Mouse (Mus musculus) heart, embryonic 16.5 days (tissue): ENCODE data around the gene Kcnk6. TPM values are rescaled to one million over a fixed set of nuclear protein-coding genes. Genes with fewer than 3 reads are reported as not detected.
"Not testable (repeated sequence)": the region's sequence is repeated elsewhere in the genome, so short reads cannot be mapped to it uniquely, and the experiment has no call there.

Source experiments
- ATAC-seq: fragments of 200-750 bp; cut with Nextera tagmentation; replicated peaks from 2 replicates; pipeline ENCODE4 v1.8.0; 2017; ENCODE audit warnings: moderate number of reproducible peaks; ENCODE audit not compliant: insufficient read depth, low FRiP score; ENCODE audit errors: extremely low read depth
- H3K27ac ChIP-seq: fragments of 300-500 bp; sonication (generic); 2 replicates; pipeline ENCODE4 v1.5.1; 2014; ENCODE audit warnings: mild to moderate bottlenecking, low read length, control low read depth, moderate library complexity
- H3K27me3 ChIP-seq: fragments of 300-500 bp; sonication (generic); 2 replicates; pipeline ENCODE4 v1.6.1; 2014; ENCODE audit warnings: low read length, mixed read lengths; ENCODE audit not compliant: control insufficient read depth, insufficient read depth
- H3K36me3 ChIP-seq: fragments of 300-500 bp; sonication (generic); 2 replicates; pipeline ENCODE4 v1.6.1; 2014; ENCODE audit not compliant: control insufficient read depth, insufficient read depth
- H3K4me1 ChIP-seq: fragments of 300-500 bp; sonication (generic); 2 replicates; pipeline ENCODE4 v1.6.1; 2014; ENCODE audit warnings: low read length, mixed read lengths; ENCODE audit not compliant: control insufficient read depth, insufficient read depth
- H3K4me2 ChIP-seq: fragments of 300-500 bp; sonication (generic); 2 replicates; pipeline ENCODE4 v1.6.1; 2014; ENCODE audit warnings: low read depth, mild to moderate bottlenecking, control low read depth, low read length
- H3K4me3 ChIP-seq: fragments of 300-500 bp; sonication (generic); 2 replicates; pipeline ENCODE4 v1.5.1; 2014; ENCODE audit warnings: mild to moderate bottlenecking, control low read depth, low read length
- H3K9ac ChIP-seq: fragments of 300-500 bp; sonication (generic); 2 replicates; pipeline ENCODE4 v1.6.1; 2014; ENCODE audit warnings: low read length, control low read depth
- H3K9me3 ChIP-seq: fragments of 300-500 bp; sonication (generic); replicated peaks from 2 replicates; pipeline ENCODE4 v1.6.1; 2016; ENCODE audit warnings: low read length; ENCODE audit not compliant: control insufficient read depth
- WGBS: fragments of 180-500 bp; shearing (Covaris S2); extraction: QIAGEN DNeasy Blood & Tissue Kit; methylation state at CpG from one replicate; pipeline ENCODE4 v1.1.7; 2014; 5-methylcytosine and 5-hydroxymethylcytosine counted together
- polyA plus RNA-seq: library from polyadenylated mRNA; unstranded; fragments of >200 nt; fragmentation: Nextera tagmentation; extraction: Ambion mirVana; gene quantifications from 2 replicates; pipeline ENCODE4 v1.2.1, GENCODE M21; 2015

The Kcnk6 gene
- polyA plus RNA-seq, 1 experiment from 2014 or later = 2.1 TPM

DNA sequence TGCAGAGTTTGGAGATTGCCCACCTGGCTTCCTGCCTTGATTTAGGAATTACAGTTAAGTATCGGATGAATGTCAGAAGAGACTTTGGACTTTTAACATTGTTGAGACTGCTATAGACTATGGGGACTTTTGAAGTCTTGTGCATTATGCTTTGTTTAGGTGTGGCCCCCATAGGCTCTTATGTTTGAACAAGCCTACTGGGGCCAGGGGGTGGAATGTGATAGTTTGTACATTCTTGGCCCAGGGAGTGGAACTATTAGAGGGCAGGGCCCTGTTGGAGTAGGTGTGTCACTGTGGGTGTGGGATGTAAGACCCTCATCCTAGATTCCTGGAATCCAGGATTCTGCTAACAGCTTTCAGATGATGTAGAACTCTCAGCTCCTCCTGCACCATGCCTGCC lies 38.1 kb downstream of the Kcnk6 start:
- H3K4me1 ChIP-seq, H3K9me3 ChIP-seq, H3K27ac ChIP-seq, H3K4me2 ChIP-seq, H3K36me3 ChIP-seq, H3K9ac ChIP-seq, H3K27me3 ChIP-seq, H3K4me3 ChIP-seq, ATAC-seq: not testable (repeated sequence)
- WGBS = 70% methylated on average over 1 of the region's 1 CpGs

DNA sequence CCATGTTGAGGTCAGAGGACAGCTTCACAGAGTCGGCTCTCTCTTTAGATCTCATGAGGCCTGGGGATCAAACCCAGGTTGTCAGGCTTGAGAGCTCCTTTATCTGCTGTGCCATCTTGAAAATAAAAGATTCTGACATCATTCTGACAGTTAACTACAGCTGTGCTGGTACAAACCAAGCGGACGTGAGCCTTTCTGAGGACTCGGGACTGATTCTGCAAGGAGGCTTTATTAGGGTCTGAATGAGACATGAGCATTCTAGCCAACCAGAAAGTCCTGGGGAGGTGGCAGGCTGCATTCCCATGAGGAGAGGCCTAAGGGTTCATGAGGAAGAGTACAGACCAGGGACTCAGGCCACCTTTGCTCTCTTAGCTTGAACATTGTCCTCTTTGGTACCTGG lies 51.0 kb downstream of the Kcnk6 start:
- not testable (repeated sequence) for H3K27me3 ChIP-seq, H3K27ac ChIP-seq, H3K9ac ChIP-seq, H3K4me2 ChIP-seq, H3K9me3 ChIP-seq, H3K4me3 ChIP-seq, ATAC-seq, H3K36me3 ChIP-seq
- peaks cover 12% of the 10 kb centered on the region for H3K4me1 ChIP-seq
- 88% methylated on average over 4 of the region's 4 CpGs for WGBS

DNA sequence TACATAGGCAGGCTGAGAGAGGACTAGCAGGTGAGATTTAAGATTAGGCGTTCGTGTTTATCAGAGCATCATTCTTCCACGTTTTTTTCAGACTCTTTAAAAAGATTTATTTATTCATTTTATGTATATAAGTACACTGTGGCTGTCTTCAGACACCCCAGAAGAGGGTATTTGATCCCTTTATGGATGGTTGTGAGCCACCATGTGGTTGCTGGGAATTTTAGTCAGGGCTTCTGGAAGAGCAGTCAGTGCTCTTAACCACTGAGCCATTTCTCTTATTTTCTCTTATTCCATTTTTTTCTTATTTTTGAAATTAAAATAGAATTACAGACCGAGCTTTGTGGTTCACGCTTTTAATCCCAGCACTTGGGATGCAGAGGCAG lies 51.5 kb downstream of the Kcnk6 start:
- 41% methylated on average over 5 of the region's 5 CpGs for WGBS
- no peak overlapping the region for H3K9ac ChIP-seq
- peaks cover 1% of the 10 kb centered on the region; the same call in 1 of the 2 replicates for H3K36me3 ChIP-seq
- ATAC-seq = no peak
- H3K27ac ChIP-seq = no peak overlapping the region; the same call in 1 of the 2 replicates
- H3K9me3 ChIP-seq = no peaks in the 10 kb centered on the region
- peaks cover 12% of the 10 kb centered on the region for H3K4me1 ChIP-seq
- H3K4me3 ChIP-seq = peak overlapping the region; percentile 72
- H3K27me3 ChIP-seq = no peaks in the 10 kb centered on the region
- peak overlapping the region; percentile 66 for H3K4me2 ChIP-seq

DNA sequence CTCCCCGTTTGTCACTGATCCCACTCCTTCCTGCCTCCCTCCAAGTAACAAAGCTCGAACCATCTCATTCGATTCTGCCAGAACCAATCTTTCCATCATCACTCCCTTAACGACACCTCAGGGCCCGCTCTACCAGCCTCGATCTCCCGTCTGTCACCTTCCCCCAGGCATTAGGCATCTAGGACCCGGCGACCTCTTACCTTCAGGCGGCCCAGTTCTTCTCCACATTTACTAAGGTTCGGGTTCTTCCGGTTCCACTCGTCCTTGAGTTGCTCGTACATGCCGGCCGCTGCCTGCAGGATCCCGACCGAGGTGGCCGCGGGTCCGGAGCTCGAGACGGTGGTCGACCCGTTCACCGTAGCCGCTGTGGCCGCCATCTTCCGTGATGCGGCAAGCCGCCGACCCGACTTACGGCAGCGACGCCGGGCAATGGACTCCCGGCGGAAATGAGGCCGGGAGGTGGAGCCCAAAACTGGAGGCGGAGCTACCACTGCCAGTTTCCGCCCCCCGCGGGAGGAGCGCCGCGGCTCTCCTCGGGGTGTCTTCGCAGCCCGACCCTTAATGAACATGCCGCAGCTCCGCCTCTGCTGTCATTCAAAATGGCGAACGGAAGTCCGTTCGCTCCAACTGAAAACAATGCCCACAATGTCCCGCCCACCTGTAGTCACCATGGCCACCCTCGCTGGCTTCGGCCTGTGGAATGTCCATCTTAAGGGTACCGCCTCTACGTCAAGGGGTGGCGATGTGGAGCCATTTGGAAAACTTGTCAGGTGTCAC lies 52.0 kb downstream of the Kcnk6 start, which contains the start of gene Psmd8:
Gene Psmd8 (minus strand): TSS at position 625 of the 777 bp plus-strand sequence.
- peak within 1 kb of the TSS; percentile 72 for H3K4me3 ChIP-seq

DNA sequence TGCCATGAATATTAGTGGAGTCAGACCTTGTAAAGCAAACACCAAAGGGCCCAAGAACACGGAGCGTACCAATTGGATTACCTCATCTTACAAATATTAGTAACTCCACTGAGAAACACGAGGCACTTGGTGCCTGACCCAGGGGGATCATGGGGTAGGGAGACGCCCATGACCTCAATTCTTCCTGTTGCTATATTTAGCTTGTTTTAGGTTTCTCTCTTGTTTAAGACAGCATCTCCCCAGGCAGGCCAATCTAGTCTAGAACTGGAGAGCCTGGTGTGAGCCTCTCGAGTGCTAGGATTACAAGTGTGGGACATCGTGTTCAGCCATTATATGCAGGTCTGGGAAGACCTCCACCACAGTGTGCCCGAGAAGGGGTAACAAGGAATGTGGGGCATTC lies 53.0 kb downstream of the Kcnk6 start:
- Histone ChIP-seq H3K36me3 (peaks cover 16% of the 10 kb centered on the region), H3K4me1 (peaks cover 12% of the 10 kb centered on the region), H3K4me3 (peak overlapping the region; percentile 72), H3K9ac (peak overlapping the region; percentile 86), H3K4me2 (peak overlapping the region; percentile 92), H3K27ac (0 out of 2 replicates have a peak overlapping the region, but pooled peaks have one; percentile 10), H3K9me3 (no peaks in the 10 kb centered on the region), H3K27me3 (no peaks in the 10 kb centered on the region)
- 26% methylated on average over 7 of the region's 7 CpGs for whole genome bisulfite sequencing
- no peak for ATAC-seq

More for the DNA sequence above, 52.0 kb downstream of the Kcnk6 start, which contains the start of gene Psmd8:
- Histone ChIP-seq H3K36me3 (peaks cover 7% of the 10 kb centered on the region), H3K4me2 (peak within 1 kb of the TSS; percentile 92), H3K27me3 (no peaks in the 10 kb centered on the region), H3K27ac (peak within 1 kb of the TSS; percentile 58), H3K9ac (peak within 1 kb of the TSS; percentile 86), H3K9me3 (no peaks in the 10 kb centered on the region), H3K4me1 (peaks cover 12% of the 10 kb centered on the region)
- WGBS = under 1% methylated on average over 62 of the region's 62 CpGs
- peak; percentile 98 for ATAC-seq

DNA sequence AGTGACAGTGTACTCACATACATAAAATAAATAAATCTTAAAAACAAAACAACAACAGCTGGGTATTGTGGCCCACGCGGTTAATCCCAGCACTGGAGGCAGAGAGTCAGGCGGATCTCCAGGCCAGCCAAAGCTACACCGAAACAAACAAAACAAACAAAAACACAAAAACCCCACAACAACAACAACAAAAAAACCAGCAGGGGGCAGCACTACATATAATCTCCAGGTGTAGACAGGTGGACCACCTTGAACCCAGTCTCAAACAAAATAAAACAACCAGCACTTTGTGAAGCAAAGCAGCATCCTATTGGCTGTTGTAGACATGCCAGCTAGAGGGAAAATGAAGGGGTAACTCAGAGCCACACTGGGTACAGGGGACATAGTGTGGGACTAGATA lies 54.2 kb downstream of the Kcnk6 start:
- Histone ChIP-seq H3K4me2 (no peak overlapping the region), H3K27ac (no peak overlapping the region), H3K9me3 (no peaks in the 10 kb centered on the region), H3K36me3 (peaks cover 24% of the 10 kb centered on the region), H3K4me1 (peaks cover 12% of the 10 kb centered on the region), H3K27me3 (peaks cover 8% of the 10 kb centered on the region), H3K4me3 (no peak overlapping the region), H3K9ac (no peak overlapping the region)
- ATAC-seq = no peak
- 91% methylated on average over 4 of the region's 4 CpGs for WGBS

DNA sequence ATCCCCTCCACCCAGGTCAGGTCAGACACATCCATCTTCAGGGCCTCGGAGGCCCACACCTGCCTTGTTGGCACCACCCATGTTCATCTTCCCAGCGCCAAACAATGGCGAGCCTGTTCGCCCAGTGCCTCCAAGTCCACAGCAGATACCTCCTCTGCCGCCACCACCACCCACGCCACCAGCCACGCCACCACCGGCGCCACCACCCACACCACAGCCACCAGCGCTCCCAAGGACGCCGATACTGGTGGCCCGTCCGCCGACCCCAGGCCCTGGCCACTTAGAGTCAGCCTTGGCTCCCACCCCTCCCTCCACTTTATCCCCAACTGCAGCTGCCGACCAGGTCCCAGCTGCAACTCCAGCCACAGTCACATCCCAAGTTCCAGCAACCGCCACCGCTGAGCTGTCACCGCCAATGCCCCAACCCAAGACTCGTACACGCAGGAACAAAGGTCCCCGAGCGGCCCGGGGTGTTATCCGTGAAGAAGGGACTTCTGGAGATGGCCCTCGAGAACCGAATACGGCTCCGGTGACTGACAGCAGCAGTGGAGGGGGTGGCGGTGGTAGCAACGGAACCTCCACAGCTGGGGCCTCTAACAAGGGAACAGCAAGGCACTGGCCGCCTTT lies 59.8 kb downstream of the Kcnk6 start:
- Histone ChIP-seq H3K9ac (no peak overlapping the region), H3K36me3 (peaks cover 27% of the 10 kb centered on the region), H3K27ac (no peak overlapping the region), H3K4me1 (peaks cover 20% of the 10 kb centered on the region), H3K4me2 (no peak overlapping the region), H3K27me3 (peaks cover 37% of the 10 kb centered on the region), H3K9me3 (no peaks in the 10 kb centered on the region), H3K4me3 (no peak overlapping the region)
- WGBS = 38% methylated on average over 32 of the region's 32 CpGs
- no peak for ATAC-seq
